Mouse (Mus musculus): ENCODE measurements around the gene Slc35a5. TPM values are rescaled to one million over a fixed set of nuclear protein-coding genes. Genes with fewer than 3 reads are reported as not detected.

Slc35a5 gene
- 21.5 and 25.6 TPM in 2 replicates for polyA plus RNA-seq (2012; rRNA removed)

DNA sequence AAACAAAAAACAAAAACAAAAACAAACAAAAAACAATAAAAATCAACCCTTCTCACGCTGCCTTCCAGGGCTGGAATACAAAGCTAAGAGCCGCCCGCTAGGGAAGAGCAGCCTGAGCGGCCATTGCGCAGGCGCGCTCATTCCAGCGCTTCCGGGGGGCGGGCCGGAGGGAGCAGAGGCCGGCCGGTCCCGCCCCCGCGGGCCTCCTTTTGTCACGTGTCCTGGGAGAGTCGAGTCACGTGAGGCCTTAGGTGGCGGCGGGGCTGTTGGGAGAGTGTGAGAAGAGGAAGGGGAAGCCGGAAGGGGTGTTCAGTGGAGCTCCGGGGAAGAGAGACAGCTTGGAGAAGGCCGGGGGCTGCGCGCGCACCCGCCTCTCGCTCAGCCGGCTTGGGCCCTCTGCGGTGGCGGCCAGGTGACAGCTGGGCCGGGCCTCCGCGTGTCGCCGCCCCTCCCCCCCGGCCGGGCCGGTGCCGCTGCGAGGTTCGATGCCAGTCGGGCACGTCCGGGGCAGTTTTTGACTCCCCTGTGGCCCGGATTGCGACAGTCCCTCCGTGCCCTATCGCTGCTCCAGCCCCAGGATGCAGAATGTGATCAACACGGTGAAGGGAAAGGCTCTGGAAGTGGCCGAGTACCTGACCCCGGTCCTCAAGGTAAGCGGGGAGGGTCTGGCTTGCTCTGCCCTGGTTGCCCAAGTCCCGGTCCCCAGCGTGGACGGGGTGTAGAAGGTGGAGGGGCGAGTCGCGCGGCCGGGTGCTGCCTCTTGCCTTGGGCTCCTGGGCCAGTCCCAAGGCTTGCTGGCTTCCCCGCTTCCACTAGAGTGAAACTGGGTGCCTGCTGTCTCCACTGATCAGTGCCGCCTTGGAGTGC lies at the start of gene Slc35a5, which contains the start of gene Atg3:
Slc35a5 (minus strand) TSS at position 185 of the 867 bp plus-strand sequence.
Atg3 (plus strand) TSS at position 264 of the 867 bp plus-strand sequence.
- TF ChIP-seq CTCF (IDR thresholded peaks at IDR 0.05; ENCODE audit: borderline replicate concordance, extremely low read depth, insufficient read depth, insufficient read length) (no peak), POLR2A (IDR thresholded peaks at IDR 0.05; ENCODE audit: borderline replicate concordance, extremely low read depth, insufficient read depth, insufficient read length, poor library complexity, severe bottlenecking) (peak; percentile 51; the same call in 1 of the 2 replicates)
- DNase-seq (ENCODE audit: low read depth) = peak; percentile 99

DNA sequence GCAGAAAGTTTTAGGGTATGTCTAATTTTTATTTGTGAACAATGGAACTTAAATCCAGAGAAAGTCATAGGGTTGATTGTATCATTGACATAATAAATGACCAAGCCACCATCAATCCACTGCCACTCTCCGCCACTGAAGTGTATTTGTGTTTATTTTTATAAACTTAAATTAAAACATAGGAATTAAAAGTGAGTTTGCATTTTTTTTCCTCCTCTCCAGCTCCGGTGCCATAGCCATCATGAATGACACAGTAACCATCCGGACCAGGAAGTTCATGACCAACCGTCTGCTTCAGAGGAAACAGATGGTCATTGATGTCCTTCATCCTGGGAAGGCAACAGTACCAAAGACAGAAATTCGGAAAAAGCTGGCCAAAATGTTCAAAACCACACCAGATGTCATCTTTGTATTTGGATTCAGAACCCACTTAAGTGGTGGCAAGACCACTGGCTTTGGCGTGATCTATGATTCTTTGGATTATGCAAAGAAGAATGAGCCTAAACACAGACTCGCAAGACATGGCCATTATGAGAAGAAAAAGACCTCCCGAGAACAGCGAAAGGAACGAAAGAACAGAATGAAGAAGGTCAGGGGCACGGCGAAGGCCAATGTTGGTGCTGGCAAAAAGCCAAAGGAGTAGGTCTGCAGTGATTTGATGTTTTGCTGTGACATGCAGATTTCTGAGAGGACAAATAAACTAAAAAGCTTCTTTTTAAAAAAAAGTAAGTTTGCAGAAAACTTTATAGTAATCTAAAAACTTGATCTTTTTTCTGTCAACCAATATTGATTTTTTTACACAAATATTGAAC lies 46.6 kb upstream of the Slc35a5 start:
- TF ChIP-seq CTCF (IDR thresholded peaks at IDR 0.05; ENCODE audit: borderline replicate concordance, extremely low read depth, insufficient read depth, insufficient read length) (no peak), POLR2A (IDR thresholded peaks at IDR 0.05; ENCODE audit: borderline replicate concordance, extremely low read depth, insufficient read depth, insufficient read length, poor library complexity, severe bottlenecking) (no peak)
- DNase-seq (ENCODE audit: low read depth) = no peak

DNA sequence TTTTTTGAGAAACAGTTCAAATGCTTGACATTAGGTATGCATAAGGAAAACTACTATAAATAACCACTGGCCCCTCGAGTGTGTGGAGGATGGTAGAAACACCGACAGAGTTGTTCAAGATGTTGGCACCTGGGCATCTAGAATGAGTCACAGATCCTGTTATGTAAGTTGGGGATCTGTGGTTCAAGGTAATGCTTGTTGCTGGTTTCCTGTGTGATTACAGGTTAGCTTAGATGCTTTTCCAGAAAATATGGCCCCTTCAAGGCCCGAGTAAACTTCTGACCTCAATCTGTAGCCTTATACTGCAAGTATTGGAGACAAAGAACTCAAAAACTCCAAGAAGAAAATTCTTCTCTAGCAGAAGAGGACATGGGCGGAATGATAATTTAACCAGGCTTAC lies 45.9 kb upstream of the Slc35a5 start:
- no peak for DNase-seq (ENCODE audit: low read depth)
- TF ChIP-seq CTCF (IDR thresholded peaks at IDR 0.05; ENCODE audit: borderline replicate concordance, extremely low read depth, insufficient read depth, insufficient read length) (no peak), POLR2A (IDR thresholded peaks at IDR 0.05; ENCODE audit: borderline replicate concordance, extremely low read depth, insufficient read depth, insufficient read length, poor library complexity, severe bottlenecking) (no peak)

DNA sequence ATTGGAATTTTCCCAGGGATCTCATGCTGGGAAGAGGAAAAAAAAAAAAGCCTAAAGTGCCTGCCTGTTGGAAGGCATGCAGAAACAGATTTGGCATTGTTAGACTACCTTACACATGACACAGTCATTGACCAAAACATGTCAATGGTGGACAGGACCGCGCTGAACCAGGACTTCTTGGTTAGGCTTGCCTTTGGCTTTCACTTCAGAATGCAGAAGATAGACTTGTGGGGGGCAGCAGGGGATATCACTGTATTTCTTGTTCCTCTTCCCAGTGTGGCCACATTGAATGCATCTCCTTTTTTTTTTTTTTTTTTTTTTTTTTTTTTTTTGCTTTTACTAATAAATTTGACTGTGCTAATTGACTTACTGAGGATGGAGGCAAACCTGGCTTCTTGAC lies 42.9 kb upstream of the Slc35a5 start:
- TF ChIP-seq POLR2A (IDR thresholded peaks at IDR 0.05; ENCODE audit: borderline replicate concordance, extremely low read depth, insufficient read depth, insufficient read length, poor library complexity, severe bottlenecking) = no peak
- DNase-seq (ENCODE audit: low read depth) = peak; percentile 14

DNA sequence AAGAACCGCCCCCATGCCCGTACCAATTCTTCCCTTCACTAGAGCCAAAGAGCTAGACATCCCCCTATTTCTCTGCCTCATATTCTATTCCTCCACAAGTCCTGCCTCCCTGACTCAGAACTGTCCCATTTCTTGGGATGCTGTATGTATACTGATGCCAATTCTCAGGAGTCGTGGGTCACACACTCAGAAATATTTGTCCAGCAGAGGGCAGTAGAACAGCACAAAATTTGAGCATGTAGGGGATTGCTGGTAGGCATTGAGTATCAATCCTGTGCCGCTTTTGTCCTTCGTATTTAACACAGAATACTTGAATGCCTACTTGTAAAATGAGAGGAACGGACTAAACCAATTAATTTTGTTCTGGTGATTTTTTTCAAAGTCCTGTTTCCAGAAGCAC lies 38.3 kb upstream of the Slc35a5 start:
- no peak for TF ChIP-seq POLR2A (IDR thresholded peaks at IDR 0.05; ENCODE audit: borderline replicate concordance, extremely low read depth, insufficient read depth, insufficient read length, poor library complexity, severe bottlenecking)
- peak; percentile 73; the same call in 1 of the 2 replicates for TF ChIP-seq CTCF (IDR thresholded peaks at IDR 0.05; ENCODE audit: borderline replicate concordance, extremely low read depth, insufficient read depth, insufficient read length)
- peak; percentile 90 for DNase-seq (ENCODE audit: low read depth)

DNA sequence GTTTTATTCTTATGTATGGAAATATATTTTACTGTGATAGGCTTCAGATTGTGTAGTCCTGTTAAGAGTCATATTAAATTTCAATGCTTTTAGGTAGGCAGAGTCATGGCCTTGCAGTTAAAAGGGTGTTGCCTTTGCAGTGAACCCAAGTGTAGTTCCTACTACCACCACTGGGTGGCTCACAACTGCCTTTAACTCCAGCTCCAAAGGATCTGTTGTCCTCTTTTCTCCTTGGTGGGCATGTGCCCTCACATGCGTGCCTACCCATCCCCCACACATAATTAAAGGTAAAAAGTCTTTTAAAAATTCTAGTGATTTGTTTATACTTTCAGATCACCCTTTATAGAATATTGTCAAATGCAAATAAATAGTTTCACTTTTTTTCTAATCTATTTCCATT lies 34.1 kb upstream of the Slc35a5 start:
- TF ChIP-seq CTCF (IDR thresholded peaks at IDR 0.05; ENCODE audit: borderline replicate concordance, extremely low read depth, insufficient read depth, insufficient read length) = peak; percentile 86
- TF ChIP-seq POLR2A (IDR thresholded peaks at IDR 0.05; ENCODE audit: borderline replicate concordance, extremely low read depth, insufficient read depth, insufficient read length, poor library complexity, severe bottlenecking) = no peak

DNA sequence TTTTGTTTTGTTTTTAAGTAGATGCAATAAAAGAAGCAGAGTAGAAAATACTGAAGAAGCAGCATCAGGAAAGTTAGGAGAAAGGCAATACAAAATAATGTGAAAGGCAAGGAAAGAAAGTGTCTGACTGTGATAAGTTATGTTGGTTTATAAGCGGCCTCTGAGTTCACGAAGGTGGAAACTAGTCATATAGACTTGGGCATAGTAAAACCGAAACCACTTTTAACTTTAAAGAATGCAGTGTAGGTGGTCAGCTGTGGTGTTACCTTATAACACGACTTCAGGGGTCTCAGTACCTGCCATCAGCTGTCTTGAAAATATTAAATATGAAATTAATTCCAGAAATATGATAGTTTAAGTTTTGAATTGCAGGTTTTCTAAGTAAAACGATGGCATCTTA lies 23.3 kb upstream of the Slc35a5 start:
- TF ChIP-seq POLR2A (IDR thresholded peaks at IDR 0.05; ENCODE audit: borderline replicate concordance, extremely low read depth, insufficient read depth, insufficient read length, poor library complexity, severe bottlenecking) = no peak
- TF ChIP-seq CTCF (IDR thresholded peaks at IDR 0.05; ENCODE audit: borderline replicate concordance, extremely low read depth, insufficient read depth, insufficient read length) = no peak
- DNase-seq (ENCODE audit: low read depth) = no peak

More for the DNA sequence above, 34.1 kb upstream of the Slc35a5 start:
- DNase-seq (ENCODE audit: low read depth) = peak; percentile 88

DNA sequence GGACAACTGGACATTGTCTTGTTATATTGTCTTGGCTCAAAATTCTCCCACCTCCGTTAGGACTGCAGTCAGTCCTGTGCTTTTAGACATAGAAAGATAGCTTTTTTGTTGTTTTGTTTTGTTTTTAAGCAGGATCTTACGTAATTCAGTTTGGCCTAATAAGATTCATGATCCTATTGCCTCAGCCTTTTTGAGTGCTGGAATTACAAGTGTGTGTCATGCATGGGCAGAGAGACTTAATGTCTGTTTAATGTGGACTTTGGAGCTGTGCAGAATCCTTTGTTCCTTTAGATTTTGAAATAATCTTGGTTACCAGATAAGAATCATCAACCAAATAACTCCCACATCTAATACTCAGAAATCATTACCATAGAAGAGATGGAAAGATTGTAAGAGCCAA lies 20.0 kb upstream of the Slc35a5 start:
- DNase-seq (ENCODE audit: low read depth) = no peak
- TF ChIP-seq POLR2A (IDR thresholded peaks at IDR 0.05; ENCODE audit: borderline replicate concordance, extremely low read depth, insufficient read depth, insufficient read length, poor library complexity, severe bottlenecking) = no peak
- TF ChIP-seq CTCF (IDR thresholded peaks at IDR 0.05; ENCODE audit: borderline replicate concordance, extremely low read depth, insufficient read depth, insufficient read length) = no peak

DNA sequence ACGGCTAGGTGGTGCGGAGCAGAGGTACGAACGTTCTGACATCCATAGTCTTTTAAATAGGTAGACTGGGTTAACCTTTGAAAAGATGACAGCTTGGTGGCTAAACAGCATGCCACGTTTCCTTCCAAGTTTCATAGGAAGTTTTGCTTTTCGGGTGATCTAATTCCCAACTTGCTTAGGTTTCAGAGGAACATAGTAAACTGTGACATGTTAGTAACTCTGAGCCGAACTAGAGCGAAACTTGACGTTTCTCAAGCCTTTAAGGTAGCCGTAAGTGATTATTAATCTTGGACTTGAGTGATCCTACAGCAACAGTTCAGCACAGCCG lies 847 bp upstream of the Slc35a5 start:
- DNase-seq (ENCODE audit: low read depth) = no peak
- TF ChIP-seq POLR2A (IDR thresholded peaks at IDR 0.05; ENCODE audit: borderline replicate concordance, extremely low read depth, insufficient read depth, insufficient read length, poor library complexity, severe bottlenecking) (no peak), CTCF (IDR thresholded peaks at IDR 0.05; ENCODE audit: borderline replicate concordance, extremely low read depth, insufficient read depth, insufficient read length) (no peak)

DNA sequence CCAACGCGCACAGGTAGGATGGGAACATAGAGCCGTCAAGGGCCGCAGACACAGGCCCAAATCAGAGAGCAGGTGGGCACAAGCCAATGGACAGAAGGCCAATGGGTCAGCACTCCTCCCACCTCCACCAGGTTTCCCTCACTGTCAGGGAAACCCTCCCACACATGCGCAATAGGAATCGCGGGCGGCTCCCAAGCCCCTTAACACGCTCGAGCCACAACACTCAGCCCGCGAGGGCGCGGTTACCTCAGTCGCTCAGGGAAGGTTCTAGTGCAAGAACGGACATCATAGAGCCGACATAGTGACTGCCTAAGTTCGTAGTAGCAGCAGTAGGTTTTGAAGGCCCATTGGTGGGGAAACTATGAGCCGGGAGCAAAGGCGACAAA lies 377 bp downstream of the Slc35a5 start:
- peak; percentile 87 for DNase-seq (ENCODE audit: low read depth)
- TF ChIP-seq CTCF (IDR thresholded peaks at IDR 0.05; ENCODE audit: borderline replicate concordance, extremely low read depth, insufficient read depth, insufficient read length) = no peak
- no peak for TF ChIP-seq POLR2A (IDR thresholded peaks at IDR 0.05; ENCODE audit: borderline replicate concordance, extremely low read depth, insufficient read depth, insufficient read length, poor library complexity, severe bottlenecking)

DNA sequence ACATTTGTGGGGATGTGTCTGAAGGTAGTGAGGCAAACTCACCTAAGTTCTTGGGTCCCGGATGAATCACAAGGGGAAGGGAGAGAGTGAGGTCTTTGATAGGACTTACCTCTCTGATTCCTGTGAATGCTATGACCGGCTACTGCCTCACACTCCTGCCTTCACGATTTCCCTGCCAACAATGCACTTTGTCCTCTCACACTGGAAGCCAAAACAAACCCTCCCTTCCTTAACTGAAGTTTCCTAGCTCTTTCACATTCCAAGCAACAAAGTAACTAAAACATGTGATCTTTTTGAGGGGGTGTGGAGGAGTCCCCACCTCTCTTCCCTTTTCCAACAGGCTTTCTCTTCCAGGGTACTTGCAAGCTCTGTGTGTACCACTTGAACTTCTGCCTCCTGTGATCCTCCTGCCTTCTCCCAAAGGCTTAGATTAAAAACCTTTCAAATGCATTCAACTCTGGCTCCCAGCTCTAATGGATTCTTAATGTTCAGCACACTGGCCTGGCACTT lies 3.7 kb downstream of the Slc35a5 start:
- no peak for TF ChIP-seq CTCF (IDR thresholded peaks at IDR 0.05; ENCODE audit: borderline replicate concordance, extremely low read depth, insufficient read depth, insufficient read length)
- no peak for TF ChIP-seq POLR2A (IDR thresholded peaks at IDR 0.05; ENCODE audit: borderline replicate concordance, extremely low read depth, insufficient read depth, insufficient read length, poor library complexity, severe bottlenecking)
- no peak for DNase-seq (ENCODE audit: low read depth)
